Mouse (Mus musculus) ES-E14 (cell line): Measurements from ENCODE around the gene Ntf3. TPM values are rescaled to one million over a fixed set of nuclear protein-coding genes. Genes with fewer than 3 reads are reported as not detected.

Source experiments
- DNase-seq: peaks from one replicate; pipeline ENCODE4 v3.0.0-alpha.2; 2013; ENCODE audit warnings: low read depth, low spot score
- H3K27ac ChIP-seq: 2 replicates; pipeline ENCODE4 v1.5.1; 2012; ENCODE audit warnings: low read depth, mild to moderate bottlenecking, low read length, moderate library complexity, mixed read lengths; ENCODE audit not compliant: poor library complexity, insufficient read depth, severe bottlenecking
- H3K36me3 ChIP-seq: 2 replicates; pipeline ENCODE4 v1.6.1; 2012; ENCODE audit warnings: mild to moderate bottlenecking, low read length, moderate library complexity, mixed read lengths; ENCODE audit not compliant: control insufficient read depth, poor library complexity, insufficient read depth, severe bottlenecking
- H3K4me1 ChIP-seq, 2 experiments: fragments of 150-350 bp in 1 of 2; sonication (generic) in 1 of 2; 2 replicates each; pipeline ENCODE4 v1.6.1; 2012; ENCODE audit warnings: low read length in 2 of 2, mild to moderate bottlenecking in 1 of 2, mixed read lengths in 1 of 2; ENCODE audit not compliant: control insufficient read depth in 2 of 2, insufficient read depth in 2 of 2, poor library complexity in 1 of 2
- H3K4me3 ChIP-seq, 2 experiments: fragments of 150-350 bp in 1 of 2; sonication (generic) in 1 of 2; 2 replicates each; pipeline ENCODE4 v1.5.1; 2012; ENCODE audit warnings: low read length in 2 of 2, low read depth in 1 of 2, mild to moderate bottlenecking in 1 of 2, mixed read lengths in 1 of 2; ENCODE audit not compliant: insufficient read depth in 1 of 2, poor library complexity in 1 of 2, severe bottlenecking in 1 of 2
- H3K9ac ChIP-seq: 2 replicates; pipeline ENCODE4 v1.6.1; 2012; ENCODE audit warnings: low read depth, mild to moderate bottlenecking, low read length, mixed read lengths; ENCODE audit not compliant: poor library complexity, insufficient read depth, severe bottlenecking
- H3K9me3 ChIP-seq: fragments of 150-350 bp; sonication (generic); 2 replicates; pipeline ENCODE4 v1.6.1; 2012; ENCODE audit warnings: low read depth, mild to moderate bottlenecking, low read length; ENCODE audit not compliant: control insufficient read depth, insufficient read depth
- CHD2 ChIP-seq: IDR thresholded peaks from 2 replicates; pipeline ENCODE4 v1.6.1; 2014; ENCODE audit warnings: mild to moderate bottlenecking, low read depth, low read length, inconsistent platforms
- HCFC1 ChIP-seq: IDR thresholded peaks from 2 replicates; pipeline ENCODE4 v1.6.1; 2012; ENCODE audit warnings: low read length, inconsistent platforms, borderline replicate concordance; ENCODE audit not compliant: insufficient read depth
- MAFK ChIP-seq: IDR thresholded peaks from 2 replicates; pipeline ENCODE4 v1.6.1; 2014; ENCODE audit warnings: mild to moderate bottlenecking, low read depth, low read length, inconsistent platforms; ENCODE audit not compliant: insufficient read depth
- ZC3H11A ChIP-seq: IDR thresholded peaks from 2 replicates; pipeline ENCODE4 v1.6.1; 2012; ENCODE audit warnings: low read depth, mild to moderate bottlenecking, inconsistent platforms, low read length, borderline replicate concordance
- ZNF384 ChIP-seq: IDR thresholded peaks from 2 replicates; pipeline ENCODE4 v1.6.1; 2012; ENCODE audit warnings: low read depth, low read length, inconsistent platforms
- in situ Hi-C, 2 experiments: fragments of 600-800 bp; cut with MboI; formaldehyde crosslinking; loops; one replicate each; pipeline ENCODE4 v1.15.1; 2025; ENCODE audit warnings: low sequenced_read_pairs in 2 of 2, inconsistent platforms in 1 of 2; ENCODE audit not compliant: unreplicated experiment in 2 of 2
- total RNA-seq: library from RNA; depleted of rRNA; stranded (reverse); fragments of 300-350 nt; gene quantifications from 2 replicates; pipeline ENCODE4 v1.2.3, GENCODE M21; 2012

Gene Ntf3
- total RNA-seq, 1 experiment = 0.54 TPM

DNA sequence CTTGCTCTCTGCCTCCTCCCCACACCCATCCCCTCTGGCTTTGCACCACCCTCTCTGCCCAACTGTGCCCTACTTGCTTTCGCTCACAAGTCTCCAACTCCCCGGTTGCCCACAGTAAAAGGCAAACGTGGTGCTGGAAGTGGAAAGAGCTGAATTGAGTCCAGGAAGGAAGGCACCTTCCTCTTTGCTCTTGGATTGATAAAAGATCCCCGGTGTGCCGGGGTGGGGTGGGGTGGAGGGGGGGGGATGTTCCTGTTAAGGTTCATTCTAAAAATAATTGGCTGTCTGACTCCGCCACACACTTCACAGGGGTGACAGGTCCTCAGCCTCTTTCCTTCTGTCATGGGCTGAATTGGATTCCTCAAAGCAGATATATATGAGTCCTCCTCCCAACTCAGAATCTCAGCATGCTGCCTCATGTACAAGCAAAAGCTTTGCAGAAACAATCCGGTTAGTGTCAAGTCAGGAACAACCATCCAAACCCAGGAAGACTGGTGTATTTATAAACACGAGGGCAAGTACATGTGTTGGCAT is 24.6 kb downstream of the Ntf3 start:
- no peak overlapping the region for H3K27ac ChIP-seq

DNA sequence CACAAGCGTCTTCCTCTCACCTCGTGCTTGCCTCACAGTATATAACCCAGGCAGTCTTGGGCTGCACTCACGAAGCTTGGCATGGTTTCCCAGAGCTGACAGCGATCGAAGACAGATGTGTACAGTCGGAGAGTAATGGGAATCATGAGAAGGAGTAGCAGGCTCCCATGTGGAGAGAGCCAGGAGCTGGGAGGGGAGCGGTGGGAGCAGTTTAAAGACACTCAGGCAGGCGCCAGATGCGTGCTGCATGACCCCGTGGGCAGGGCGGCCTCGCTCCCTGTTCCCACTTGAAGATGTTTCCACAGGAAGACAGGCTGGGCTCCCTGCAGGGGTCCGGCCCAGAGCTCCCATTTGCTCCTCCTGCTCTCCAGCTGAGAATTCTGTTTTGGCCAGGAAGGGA is 25.2 kb downstream of the Ntf3 start:
- H3K4me3 ChIP-seq = no peak overlapping the region
- peaks cover 0 to 3% of the 10 kb centered on the region in 2 experiments; a peak in 1 of 4 replicates for H3K4me1 ChIP-seq
- H3K9me3 ChIP-seq = no peaks in the 10 kb centered on the region
- in situ Hi-C loops = no loop called here
- H3K36me3 ChIP-seq = no peaks in the 10 kb centered on the region
- peak; percentile 21 for DNase-seq
- no peak for TF ChIP-seq ZC3H11A
- TF ChIP-seq CHD2 = no peak
- TF ChIP-seq MAFK = no peak
- no peak for TF ChIP-seq ZNF384
- TF ChIP-seq HCFC1 = no peak
- H3K27ac ChIP-seq = no peak overlapping the region
- H3K9ac ChIP-seq = no peak overlapping the region

More for the DNA sequence above, 24.6 kb downstream of the Ntf3 start:
- TF ChIP-seq ZC3H11A = no peak
- TF ChIP-seq HCFC1 = no peak
- no peak for TF ChIP-seq ZNF384
- TF ChIP-seq CHD2 = no peak
- TF ChIP-seq MAFK = no peak
- Histone ChIP-seq H3K9ac (no peak overlapping the region), H3K4me3 (no peak overlapping the region), H3K36me3 (no peaks in the 10 kb centered on the region), H3K9me3 (no peaks in the 10 kb centered on the region), H3K4me1 (peaks cover 0 to 3% of the 10 kb centered on the region in 2 experiments; a peak in 1 of 4 replicates)
- in situ Hi-C loops = no loop called here
- DNase-seq = no peak

DNA sequence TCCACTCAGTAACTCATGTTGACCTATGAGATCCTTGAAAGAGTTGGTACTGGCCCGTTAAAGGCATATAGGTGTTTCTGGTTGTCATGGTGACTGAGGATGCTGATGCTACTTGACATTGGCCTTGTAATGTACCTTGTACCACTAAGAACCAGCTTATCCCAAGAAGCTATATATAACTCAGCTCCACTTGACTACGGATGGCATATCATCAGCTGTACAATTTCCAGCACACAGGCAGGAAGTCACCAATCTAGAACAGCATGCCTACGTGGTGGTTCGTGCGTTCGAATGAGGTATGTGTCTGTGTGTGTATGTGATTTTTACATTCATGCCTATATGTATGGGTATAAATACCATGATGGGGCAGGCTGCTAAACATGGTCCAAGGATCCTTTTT is 25.7 kb downstream of the Ntf3 start:
- Histone ChIP-seq H3K9ac (no peak overlapping the region), H3K4me1 (peaks cover 0 to 3% of the 10 kb centered on the region in 2 experiments; a peak in 1 of 4 replicates), H3K4me3 (no peak overlapping the region), H3K9me3 (no peaks in the 10 kb centered on the region), H3K27ac (no peak overlapping the region), H3K36me3 (no peaks in the 10 kb centered on the region)
- DNase-seq = no peak
- TF ChIP-seq ZNF384 (no peak), CHD2 (no peak), HCFC1 (no peak), ZC3H11A (no peak), MAFK (no peak)
- in situ Hi-C loops = no loop called here

DNA sequence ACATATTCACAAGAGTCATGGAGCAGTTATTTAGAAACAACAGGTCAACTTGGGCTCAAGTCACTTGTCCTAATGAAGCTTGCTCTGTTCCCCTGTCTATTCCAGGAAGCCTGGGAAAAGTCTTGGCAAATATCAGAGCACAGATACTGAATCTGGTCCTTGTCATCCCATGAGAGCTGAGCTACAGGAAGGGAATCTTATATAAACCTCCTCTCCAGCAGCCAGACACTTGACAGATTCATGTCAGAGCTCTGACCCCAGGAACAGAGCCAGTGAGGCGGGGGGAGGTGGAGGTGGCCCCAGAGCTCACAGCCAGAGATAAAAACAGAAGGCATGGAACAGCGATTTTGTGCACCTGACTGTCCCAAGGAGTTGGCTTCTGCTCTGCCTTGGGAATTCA is 26.3 kb downstream of the Ntf3 start:
- no peak for DNase-seq
- H3K9me3 ChIP-seq = no peaks in the 10 kb centered on the region
- TF ChIP-seq HCFC1 (no peak), MAFK (no peak), ZC3H11A (no peak)
- H3K27ac ChIP-seq = no peak overlapping the region
- no peaks in the 10 kb centered on the region for H3K36me3 ChIP-seq
- in situ Hi-C loops = no loop called here
- H3K9ac ChIP-seq = no peak overlapping the region
- H3K4me3 ChIP-seq = no peak overlapping the region
- H3K4me1 ChIP-seq = peaks cover 0 to 3% of the 10 kb centered on the region in 2 experiments; a peak in 1 of 4 replicates
